Mouse (Mus musculus) layer of hippocampus, postnatal 10 days (tissue): ENCODE results near the gene Ccn5. TPM values are rescaled to one million over a fixed set of nuclear protein-coding genes. Genes with fewer than 3 reads are reported as not detected.

Experiments
- DNase-seq, 2 experiments: peaks; one replicate each; pipeline ENCODE4 v3.0.0; 2021; ENCODE audit warnings: low spot score in 2 of 2
- total RNA-seq, 2 experiments: library from RNA; stranded (reverse); gene quantifications; 2 replicates each; pipeline ENCODE4 v1.2.3; 2021

The Ccn5 gene
- total RNA-seq, 2 experiments from 2014 or later = 0.27 TPM; not detected in 1

DNA sequence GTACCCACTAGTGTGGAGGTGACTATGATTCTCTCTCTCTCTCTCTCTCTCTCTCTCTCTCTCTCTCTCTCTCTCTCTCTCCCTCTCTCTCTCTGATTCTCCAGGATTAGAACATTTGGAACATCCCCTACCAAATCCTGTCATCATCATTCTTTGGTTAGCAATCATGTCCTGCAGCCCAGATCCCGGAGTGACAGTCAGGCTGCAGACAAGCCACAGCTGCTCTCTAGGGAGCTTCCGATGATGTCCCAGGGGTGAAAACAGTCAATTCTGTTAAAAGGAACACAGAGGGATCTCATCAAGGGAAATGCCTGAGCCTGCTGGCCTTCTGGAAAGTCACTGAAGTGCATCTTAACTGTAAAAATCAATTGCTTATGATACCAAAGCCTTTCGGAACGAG, 21.4 kb downstream of the Ccn5 start:
- no peak for DNase-seq

DNA sequence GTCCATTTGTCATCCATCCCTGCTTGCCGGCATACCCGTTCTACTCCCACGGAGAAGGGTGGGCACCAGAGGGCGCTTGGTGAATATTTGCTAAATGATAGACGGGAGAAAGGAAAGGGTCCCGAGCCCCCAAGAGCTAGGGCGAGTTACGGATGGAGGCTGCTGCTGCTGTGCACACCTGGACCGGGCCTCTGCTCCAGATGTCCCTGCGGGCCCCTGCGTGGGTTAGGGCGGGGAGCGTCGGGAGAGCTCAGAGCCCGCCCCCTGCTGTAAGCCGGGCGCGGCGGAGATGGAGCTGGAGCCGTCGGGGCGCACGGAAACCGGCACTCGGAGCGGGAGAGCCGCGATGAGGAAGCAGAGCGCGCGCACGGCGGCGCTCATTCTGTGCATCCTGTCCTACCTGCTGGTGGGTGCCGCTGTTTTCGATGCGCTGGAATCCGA, 32.8 kb downstream of the Ccn5 start, which contains the start of gene Kcnk15:
Gene Kcnk15 (plus strand): TSS at position 191 of the 441 bp plus-strand sequence.
- DNase-seq = peak; percentile 43 to 53

- DNase-seq = no peak
Measured at GRCm38 (mm10) chr2:163857233-163857632, 36.6 kb downstream of the Ccn5 start.

- peak; percentile 65 to 74 for DNase-seq
Measured at GRCm38 (mm10) chr2:163858254-163858947, 37.7 kb downstream of the Ccn5 start.

DNA sequence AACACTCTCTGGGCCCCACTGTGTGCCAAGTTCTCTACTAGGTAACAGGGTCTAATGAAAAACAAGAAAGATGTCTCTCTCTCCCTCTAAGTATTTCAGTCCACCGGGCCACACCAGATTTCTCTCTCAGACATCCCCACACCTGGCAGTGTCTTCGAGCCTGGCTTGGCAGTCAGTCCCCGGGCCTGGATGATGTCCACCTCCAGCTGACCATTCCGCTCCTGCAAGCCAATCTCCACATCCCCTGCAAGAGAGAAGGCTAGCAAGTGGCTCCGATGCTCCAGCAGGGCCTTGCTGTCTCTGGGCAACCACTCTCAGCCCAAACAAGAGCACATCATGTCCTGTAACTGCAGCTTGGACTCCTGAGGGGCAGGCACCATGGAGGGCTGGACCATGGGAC, 44.6 kb downstream of the Ccn5 start:
- no peak for DNase-seq

DNA sequence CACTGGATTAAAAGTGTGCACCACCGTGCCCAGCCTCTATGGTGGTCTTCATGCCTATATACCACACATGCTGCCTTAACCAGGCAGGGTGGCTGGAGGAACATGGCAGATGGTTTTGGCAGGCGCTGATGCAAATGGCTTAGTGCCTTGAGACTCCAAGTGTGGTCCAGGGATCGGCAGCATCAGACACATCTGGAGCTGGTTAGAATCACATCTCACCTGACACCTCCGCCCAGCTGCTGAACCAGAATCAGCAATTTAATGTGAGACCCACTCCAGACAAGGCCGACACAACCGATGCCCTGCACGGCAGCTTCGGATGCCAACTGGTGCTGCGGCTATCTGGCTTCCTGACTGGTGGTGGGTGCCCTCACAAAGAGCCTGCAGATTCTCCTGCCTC, 45.4 kb downstream of the Ccn5 start:
- no peak for DNase-seq

- DNase-seq = peak; percentile 54 to 59
Measured at GRCm38 (mm10) chr2:163869783-163870182, 49.1 kb downstream of the Ccn5 start.

GRCm38 (mm10) chr2:163871266-163871665, 50.6 kb downstream of the Ccn5 start:
- no peak for DNase-seq

- no peak for DNase-seq
Measured at GRCm38 (mm10) chr2:163871906-163872305, 51.2 kb downstream of the Ccn5 start.

- DNase-seq = no peak
Measured at GRCm38 (mm10) chr2:163874877-163875276, 54.2 kb downstream of the Ccn5 start.

DNA sequence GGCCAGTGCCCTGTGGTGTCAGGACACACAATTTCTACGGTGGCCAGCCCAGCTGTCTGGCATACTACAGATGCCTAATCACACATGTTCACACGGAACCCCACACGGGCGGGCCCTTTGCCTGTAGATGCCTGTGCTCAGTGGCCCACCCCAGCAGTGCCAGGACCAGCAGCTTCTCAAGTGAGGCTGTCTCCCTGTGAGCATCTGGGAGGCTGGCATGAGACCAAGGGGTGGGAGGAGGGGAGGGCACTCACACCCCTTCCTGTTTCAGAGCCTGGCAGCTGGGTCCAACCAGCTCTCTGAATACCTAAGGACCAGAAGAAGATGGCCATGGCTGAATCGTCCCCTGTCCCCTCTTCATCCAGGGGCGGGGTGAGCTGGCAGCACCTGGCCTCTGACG, 54.8 kb downstream of the Ccn5 start:
- DNase-seq = peak; percentile 45 to 55

DNA sequence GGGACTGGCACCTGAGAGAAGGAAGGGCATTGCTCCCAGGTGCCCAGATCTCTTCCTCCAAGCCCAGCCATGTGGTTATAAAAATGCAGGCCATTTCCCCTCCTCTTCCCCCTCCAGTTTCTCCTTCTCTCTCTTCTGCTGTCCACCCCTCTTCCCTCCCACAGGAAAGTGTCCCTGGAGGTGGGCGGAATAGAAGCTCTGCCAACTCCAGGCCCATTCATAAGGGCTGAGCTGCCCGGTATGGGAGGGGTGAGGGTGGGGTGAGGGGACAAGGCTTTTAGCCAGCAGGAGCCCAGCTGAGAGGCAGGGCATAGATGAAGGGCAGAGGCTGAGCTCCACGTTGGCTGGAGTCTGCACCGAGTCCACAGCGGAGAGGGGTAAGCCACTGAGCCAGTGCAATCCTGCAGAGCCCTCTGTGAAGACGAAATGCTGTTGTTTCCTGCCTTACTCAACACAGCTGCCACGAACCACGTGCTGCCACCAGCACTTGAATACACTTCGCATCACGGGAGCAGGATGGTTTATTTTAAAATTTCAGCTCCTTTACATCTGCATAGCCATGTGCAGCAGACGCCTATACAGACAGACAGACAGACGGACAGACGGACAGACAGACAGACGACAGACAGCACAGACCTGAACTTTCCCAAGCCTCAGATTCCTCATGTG, 56.3 kb downstream of the Ccn5 start:
- DNase-seq = no peak

GRCm38 (mm10) chr2:163880891-163881290, 60.2 kb downstream of the Ccn5 start:
- no peak for DNase-seq

Other genes starting within 250 kb of the Ccn5 start
- gene Ttpal, start 218.5 kb upstream of the Ccn5 start, total RNA-seq = 10 to 100 TPM; 51.4 to 51.8 TPM
- 100 to 1,000 TPM; 168 to 196 TPM for gene Serinc3, start 175.7 kb upstream of the Ccn5 start, total RNA-seq
- 10 to 100 TPM; 75.4 to 87.8 TPM for gene Pkig, start 162.5 kb upstream of the Ccn5 start, total RNA-seq
- 1 to 10 TPM; 3.0 to 3.3 TPM for gene Ada, start 70.6 kb upstream of the Ccn5 start, total RNA-seq
- not detected for gene Kcnk15, start 32.8 kb downstream of the Ccn5 start, total RNA-seq
- 10 to 100 TPM; 55.6 to 57.2 TPM for gene Rims4, start 97.8 kb downstream of the Ccn5 start, total RNA-seq
- 100 to 1,000 TPM; 562 to 599 TPM for gene Ywhab, start 174.1 kb downstream of the Ccn5 start, total RNA-seq
- 1 to 10 TPM; 1.7 TPM for gene Pabpc1l, start 204.6 kb downstream of the Ccn5 start, total RNA-seq
- 10 to 100 TPM; 36.7 to 41.4 TPM for gene Stk4, start 249.5 kb downstream of the Ccn5 start, total RNA-seq